Mouse (Mus musculus): ENCODE results near the gene Pdzd8.

GRCm38 (mm10) chr19:59252651-59253050, 92.9 kb downstream of the Pdzd8 start:
- TF ChIP-seq CTCF (IDR thresholded peaks at IDR 0.05; ENCODE audit: extremely low read depth, insufficient read depth, insufficient read length, insufficient replicate concordance) (no peak), POLR2A (IDR thresholded peaks at IDR 0.05; ENCODE audit: low read depth, low read length) (no peak)

Measured in spleen, adult 2 months (tissue).